Mouse (Mus musculus): Measurements from ENCODE around the gene Naa16.

Naa16 gene

DNA sequence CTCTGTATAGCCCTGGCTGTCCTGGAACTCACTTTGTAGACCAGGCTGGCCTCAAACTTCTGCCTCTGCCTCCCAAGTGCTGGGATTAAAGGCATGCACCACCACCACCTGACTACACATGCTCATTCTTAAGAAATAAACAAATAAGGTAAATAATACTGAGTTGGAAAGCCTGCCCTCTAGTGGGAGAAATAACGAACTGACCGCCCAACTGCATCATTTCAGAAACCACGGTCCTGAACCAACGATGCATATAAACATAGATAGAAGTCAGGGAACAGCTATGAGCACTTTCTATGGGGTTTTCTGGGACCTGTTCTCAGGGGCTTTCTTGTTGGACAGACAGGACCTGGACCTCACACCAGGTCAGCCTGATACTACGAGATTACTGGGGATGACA, 63.5 kb downstream of the Naa16 start:
- DNase-seq: peak; percentile 69

GRCm38 (mm10) chr14:79324112-79324840, 66.3 kb downstream of the Naa16 start:
- no peak for DNase-seq

GRCm38 (mm10) chr14:79321881-79322280, 68.7 kb downstream of the Naa16 start:
- DNase-seq: no peak

GRCm38 (mm10) chr14:79321152-79321551, 69.4 kb downstream of the Naa16 start:
- DNase-seq: no peak

DNA sequence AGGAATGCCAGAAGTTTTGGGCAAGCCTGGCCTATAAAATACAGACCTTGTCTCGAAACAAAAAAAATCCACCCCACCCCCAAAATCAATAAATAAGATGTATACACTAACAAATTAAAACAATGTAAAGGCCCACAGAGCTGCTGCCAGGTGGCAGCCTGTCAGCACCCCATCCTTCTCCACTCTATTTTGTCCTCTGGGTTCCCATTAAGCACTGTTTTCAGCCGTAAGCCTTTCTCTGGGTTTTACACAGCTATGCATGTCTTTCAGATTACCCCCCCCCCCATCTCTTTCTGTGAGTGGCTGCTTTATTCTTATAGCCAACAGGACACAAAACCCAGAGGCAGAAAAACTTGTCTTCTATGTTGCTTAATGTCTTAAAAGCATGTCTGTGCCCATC, 73.0 kb downstream of the Naa16 start:
- DNase-seq: no peak

DNA sequence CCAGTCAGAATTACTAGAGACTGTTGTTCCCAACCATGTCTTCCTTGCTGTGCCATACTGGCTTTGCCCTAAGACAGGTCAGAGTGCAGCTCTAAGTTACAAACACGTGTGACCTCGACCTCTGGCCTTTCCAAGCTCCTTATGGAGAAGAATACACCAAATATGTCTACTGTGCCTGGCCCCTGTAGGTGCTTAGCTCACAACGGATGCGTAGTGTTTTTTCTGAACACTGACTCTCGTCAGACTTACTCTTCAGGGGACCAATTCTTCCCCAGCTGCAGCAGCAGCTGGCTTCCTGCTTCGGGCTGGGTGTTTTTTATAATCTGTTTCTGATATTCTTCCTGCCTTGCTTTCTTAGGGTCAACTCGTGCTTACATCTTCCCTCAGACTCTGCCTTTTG, 74.7 kb downstream of the Naa16 start:
- no peak for DNase-seq

- no peak for DNase-seq
These were observed 76.2 kb downstream of the Naa16 start for GRCm38 (mm10) chr14:79314245-79315010.

DNA sequence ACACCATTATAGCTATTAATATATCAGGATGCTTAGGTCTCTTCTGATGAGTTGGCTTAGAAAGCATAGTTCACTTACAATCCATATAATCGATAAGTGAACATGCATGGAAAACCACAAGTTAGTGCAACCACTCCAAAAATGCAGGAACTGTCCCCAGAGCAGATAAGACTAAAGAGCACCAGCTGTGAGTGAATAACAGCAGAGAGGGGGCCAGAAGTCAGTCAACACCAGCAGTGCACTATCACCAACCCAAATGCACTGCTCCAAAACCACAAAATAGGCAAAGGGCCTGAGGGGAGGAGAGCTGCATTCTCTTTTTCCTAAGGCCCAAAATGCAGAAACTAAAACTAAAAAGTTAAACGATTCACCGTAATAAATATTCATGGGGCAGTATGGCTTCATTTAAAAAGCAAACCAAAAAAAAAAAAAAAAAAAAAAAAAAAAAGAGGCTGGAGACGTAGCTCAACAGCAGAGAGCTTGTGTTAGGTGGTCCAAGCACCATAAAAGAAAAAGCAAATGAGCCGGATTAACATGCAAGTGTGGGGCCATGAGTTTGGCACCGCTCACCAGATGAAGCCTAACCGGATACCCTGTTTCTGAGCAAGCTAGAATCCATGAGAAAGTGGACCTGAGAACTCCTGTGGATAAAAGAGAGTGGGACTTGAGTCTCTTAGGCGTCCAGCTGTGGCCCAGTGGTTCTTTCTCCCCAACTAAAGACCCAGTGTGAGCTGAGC, 77.0 kb downstream of the Naa16 start:
- no peak for DNase-seq

- no peak for DNase-seq
These were observed 77.9 kb downstream of the Naa16 start for GRCm38 (mm10) chr14:79312719-79313118.

- DNase-seq: no peak
These were observed 78.6 kb downstream of the Naa16 start for GRCm38 (mm10) chr14:79311918-79312454.

- DNase-seq: no peak
These were observed 81.5 kb downstream of the Naa16 start for GRCm38 (mm10) chr14:79309115-79309514.

GRCm38 (mm10) chr14:79308364-79308763, 82.2 kb downstream of the Naa16 start:
- DNase-seq: no peak

DNA sequence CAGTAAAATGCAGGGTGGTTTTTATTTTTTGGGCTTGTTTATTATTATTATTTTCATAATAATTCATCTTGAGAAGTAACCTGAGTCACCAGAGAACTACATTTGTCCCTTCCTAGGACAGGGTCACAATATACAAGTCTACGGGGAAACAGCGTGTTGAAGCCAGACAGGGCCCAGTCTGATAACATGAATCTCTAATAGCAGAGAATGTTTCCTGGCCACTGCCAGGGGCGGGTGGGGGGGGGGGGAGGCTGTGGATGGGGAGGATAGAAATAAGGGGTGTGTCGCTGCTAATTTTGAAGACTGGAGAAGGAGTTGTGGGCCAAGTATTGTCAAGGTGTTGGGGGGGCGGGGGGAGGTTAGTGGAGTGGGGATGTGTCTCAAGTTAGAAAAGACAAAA, 82.7 kb downstream of the Naa16 start:
- DNase-seq: no peak

DNA sequence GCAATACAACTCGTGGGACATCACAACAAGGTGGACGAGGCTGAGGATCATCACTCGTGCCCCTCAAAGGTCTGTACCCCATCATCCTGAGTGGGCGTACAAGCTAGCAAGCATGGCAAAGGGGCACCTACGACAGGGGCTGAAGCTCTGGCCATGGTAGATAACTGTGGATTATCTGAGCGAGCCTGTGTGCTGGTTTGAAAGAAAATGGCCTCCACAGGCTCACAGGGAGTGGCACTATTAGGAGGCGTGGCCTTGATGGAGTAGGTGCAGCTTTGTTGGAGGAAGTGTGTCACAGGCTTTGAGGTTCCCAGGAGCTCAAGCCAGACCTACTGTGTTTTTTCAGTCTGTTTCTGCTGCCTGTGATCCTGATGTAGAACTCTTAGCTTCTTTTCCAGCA, 83.4 kb downstream of the Naa16 start:
- no peak for DNase-seq

DNA sequence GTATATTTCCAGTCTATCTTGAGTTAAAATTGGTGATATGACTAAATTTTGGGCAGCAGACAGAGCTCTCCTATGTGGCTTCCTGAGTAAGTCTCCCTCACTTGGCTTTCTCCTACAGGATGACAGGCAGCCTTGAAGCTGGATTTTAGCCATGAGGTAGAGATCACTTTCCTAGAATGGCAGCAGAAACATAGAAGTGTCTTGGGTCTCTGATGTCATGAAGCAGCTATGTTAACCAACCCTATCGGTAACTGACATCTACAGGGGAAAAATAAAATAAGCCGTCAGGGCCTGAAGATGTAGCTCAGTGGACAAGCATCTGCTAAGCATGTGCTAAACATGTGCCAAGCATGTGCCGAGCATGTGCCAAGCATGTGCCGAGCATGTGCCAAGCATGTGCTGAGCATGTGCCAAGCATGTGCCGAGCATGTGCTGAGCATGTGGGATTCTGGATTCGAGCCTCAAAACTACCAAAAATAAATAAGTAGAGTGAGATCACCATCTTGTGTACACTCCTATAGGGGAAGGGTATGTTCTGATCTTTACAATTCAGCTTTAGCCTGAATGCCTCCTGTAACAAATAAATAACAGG, 85.6 kb downstream of the Naa16 start:
- DNase-seq: no peak

GRCm38 (mm10) chr14:79303150-79303549, 87.4 kb downstream of the Naa16 start:
- no peak for DNase-seq

DNA sequence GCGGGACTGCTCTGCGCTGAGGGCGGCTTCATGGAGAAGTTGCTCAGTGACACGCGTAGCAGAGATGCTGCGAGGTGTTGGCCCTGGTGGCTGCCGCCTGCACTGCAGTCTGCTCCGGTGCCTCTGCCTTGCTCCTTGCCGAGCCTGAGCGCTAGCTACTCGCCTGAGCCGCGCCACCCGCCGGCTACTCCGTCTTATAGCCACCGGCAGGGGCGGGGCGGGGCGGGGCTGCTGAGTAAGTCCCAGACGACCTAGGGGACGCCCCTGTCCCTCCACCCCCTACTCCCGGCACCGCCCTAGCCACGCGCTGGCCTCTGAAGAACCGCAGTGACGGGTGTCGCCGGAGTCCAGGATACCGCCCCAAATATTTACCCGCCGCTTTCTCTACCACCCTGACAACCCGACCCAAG, 89.1 kb downstream of the Naa16 start, which contains the start of gene Rgcc:
Gene Rgcc, minus strand, starts transcription at position 180 of the 410 bp plus-strand sequence.
- DNase-seq: peak; percentile 95

DNA sequence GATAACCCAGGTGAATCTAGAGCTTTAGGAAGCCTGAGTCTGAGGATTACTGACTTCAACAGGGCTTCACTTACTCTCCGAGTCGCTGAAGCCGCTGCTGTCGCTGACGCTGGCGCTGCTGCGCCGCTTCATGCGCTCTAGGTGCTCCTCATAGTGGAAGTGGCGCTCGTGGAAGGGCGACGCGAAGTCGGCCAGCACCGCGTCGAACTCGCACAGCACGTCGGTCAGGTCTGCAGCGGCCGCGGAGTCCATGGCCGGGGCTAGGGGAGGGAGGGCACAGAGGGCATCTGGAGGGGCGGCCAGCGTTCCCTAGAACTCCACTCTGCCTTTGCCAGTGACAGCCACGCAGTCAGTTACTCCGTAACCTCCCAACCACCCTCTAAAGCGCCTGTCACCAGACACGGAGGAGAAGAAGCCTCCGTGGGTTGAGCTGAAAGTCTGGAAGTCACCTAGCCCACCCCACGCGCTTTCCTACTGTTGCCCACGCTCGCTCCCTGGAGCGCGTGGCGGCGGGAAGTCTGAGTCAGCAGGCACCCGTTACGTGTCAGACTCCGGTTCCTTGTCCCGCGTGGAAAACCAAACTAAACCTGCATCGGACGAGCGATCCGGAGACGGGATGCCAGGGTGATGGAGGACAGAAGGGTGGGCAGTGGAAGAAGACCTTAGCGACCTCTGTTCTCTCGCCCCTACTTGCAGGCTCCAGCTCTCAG, 89.8 kb downstream of the Naa16 start:
- no peak for DNase-seq

DNA sequence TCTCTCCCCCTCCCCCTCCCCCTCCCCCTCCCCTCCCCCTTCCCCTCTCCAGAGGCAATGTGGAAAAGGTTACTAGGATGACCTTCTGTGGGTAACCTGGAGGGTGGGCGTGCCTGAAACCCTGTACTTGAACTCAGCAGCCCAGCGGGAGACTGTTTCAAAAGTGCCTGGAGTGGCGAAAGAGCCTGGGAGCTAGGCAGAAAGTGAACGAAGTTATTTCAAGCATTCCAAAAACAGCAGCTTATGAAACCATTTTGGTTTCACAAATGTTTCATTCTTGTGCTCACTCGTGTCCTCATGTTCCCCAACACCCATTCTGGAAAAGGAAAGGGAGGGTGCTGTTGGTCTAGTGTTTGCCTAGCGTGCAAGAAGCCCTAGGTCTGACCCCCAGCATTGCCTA, 90.8 kb downstream of the Naa16 start:
- DNase-seq: no peak

GRCm38 (mm10) chr14:79299230-79299629, 91.3 kb downstream of the Naa16 start:
- DNase-seq: no peak

DNA sequence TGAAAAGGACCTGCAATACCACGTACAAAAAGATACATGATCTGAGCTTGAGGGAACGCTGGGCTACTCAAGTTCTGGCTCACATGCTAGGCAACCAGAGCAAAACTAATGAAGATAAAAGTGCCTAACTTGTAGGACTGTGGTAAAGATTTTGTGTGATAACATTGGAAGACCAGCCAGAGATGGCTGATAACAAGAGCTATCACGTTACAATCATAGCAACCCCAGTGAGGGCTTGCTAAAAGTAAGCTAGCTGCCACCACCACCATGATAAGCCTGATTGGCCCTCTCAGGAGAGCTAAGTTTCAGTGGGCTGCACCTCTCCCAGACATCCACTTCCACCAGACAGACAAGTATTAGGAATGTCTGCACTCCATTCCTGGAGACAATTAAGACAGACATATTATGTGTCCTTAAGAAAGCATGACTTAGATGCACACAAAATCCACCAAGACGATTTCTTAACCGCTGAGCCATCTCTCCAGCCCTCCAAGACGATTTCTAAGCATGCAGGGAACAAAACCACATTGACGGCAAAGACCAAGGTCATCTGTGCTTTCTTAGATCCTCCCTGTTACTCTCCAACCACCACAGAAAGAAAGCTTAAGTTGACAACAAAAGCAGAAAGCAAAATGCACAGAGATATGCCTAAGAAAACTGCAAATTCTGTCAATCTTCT, 92.1 kb downstream of the Naa16 start:
- no peak for DNase-seq

- DNase-seq: no peak
These were observed 93.7 kb downstream of the Naa16 start for GRCm38 (mm10) chr14:79296836-79297235.

Data from cerebellum, adult 9-10 months (tissue).